9 mouse cellular contexts compared by ENCODE assay signal in genomic region chr2:68805866-68806265, GRCm38 (mm10). TPM values are rescaled to one million over a fixed set of nuclear protein-coding genes. Genes with fewer than 3 reads are reported as not detected.
A peak's percentile ranks its signal among the peaks of the same experiment; 100 is the strongest.
DNase-seq lines count a peak whose midpoint lies in the region; ATAC-seq lines count a peak whose summit lies in the region.
"Had no signal": no experiment of that assay in that cellular context is flagged by ENCODE, and none has a peak within 500 bp of the region (broad histone marks: within the 10 kb centered on the region; RNA-seq: fewer than 3 reads in every experiment).

No protein-coding gene starts in this region.

- no peak overlapping the region for H3K9ac ChIP-seq in neural tube, embryonic 15.5 days (replicated peaks)
- H3K9ac ChIP-seq: limb, embryonic 12.5 days had no signal

- no peak overlapping the region for H3K27ac ChIP-seq in neural tube, embryonic 15.5 days (replicated peaks)
- H3K27ac ChIP-seq: limb, embryonic 12.5 days had no signal

- no peaks in the 10 kb centered on the region for H3K9me3 ChIP-seq in neural tube, embryonic 15.5 days (replicated peaks)
- H3K9me3 ChIP-seq: limb, embryonic 12.5 days had no signal

- ATAC-seq in neural tube, embryonic 15.5 days (ENCODE audit: low FRiP score) = peak; percentile 35; the same call in 1 of the 2 replicates

- peaks cover 13% of the 10 kb centered on the region for H3K4me1 ChIP-seq in neural tube, embryonic 15.5 days
- H3K4me1 ChIP-seq: limb, embryonic 12.5 days had no signal

- peak overlapping the region; percentile 16; the same call in 1 of the 2 replicates for H3K4me2 ChIP-seq in neural tube, embryonic 15.5 days
- H3K4me2 ChIP-seq: limb, embryonic 12.5 days had no signal

- H3K36me3 ChIP-seq in neural tube, embryonic 15.5 days = no peaks in the 10 kb centered on the region
- H3K36me3 ChIP-seq: limb, embryonic 12.5 days had no signal

- peak; percentile 21 to 28 for DNase-seq in cerebellum, postnatal 10 days
- no peak for DNase-seq in cerebellum, adult 18-20 months
- DNase-seq in retina, postnatal 1 day = peak; percentile 47
- DNase-seq in retina, embryonic 14.5 days (ENCODE audit: low spot score) = no peak
- DNase-seq in heart, postnatal 10 days = peak; percentile 73
- DNase-seq in B cell, adult 2 months = no peak
- DNase-seq in thymus, postnatal 4 days = no peak

- H3K4me3 ChIP-seq in neural tube, embryonic 15.5 days (replicated peaks) = no peak overlapping the region
- H3K4me3 ChIP-seq: limb, embryonic 12.5 days had no signal

- H3K27me3 ChIP-seq in neural tube, embryonic 15.5 days (replicated peaks) = no peaks in the 10 kb centered on the region
- H3K27me3 ChIP-seq: limb, embryonic 12.5 days had no signal

- 21% methylated on average over 3 of the region's 3 CpGs for WGBS in neural tube, embryonic 15.5 days

- intact Hi-C loops in heart, postnatal 10 days (cut with DNase I) = no loop called here

RNA-seq across cellular contexts. Expression of gene Cers6, which starts 55.4 kb away (rescaled TPM):
- total RNA-seq in heart, postnatal 10 days (2021) = 10 to 100 TPM; 15.7 to 20.2 TPM
- polyA plus RNA-seq in neural tube, embryonic 15.5 days (2015; fragmentation: Nextera tagmentation; extraction: Ambion mirVana) = 51.1 and 52.1 TPM in 2 replicates

Comparison
In these comparisons a context has a peak if more than half of its experiments do, and no peak if none do; other contexts are left out.
1. DNase-seq: peak in cerebellum, postnatal 10 days (2 of 2), retina, postnatal 1 day (single experiment) and heart, postnatal 10 days (2 of 2); none in cerebellum, adult 18-20 months (0 of 2), retina, embryonic 14.5 days (single experiment), B cell, adult 2 months (0 of 2) and thymus, postnatal 4 days (single experiment).